Mouse (Mus musculus) erythroblast, embryonic 14.5 days (primary cell): ENCODE results near the gene Shisal1. TPM values are rescaled to one million over a fixed set of nuclear protein-coding genes. Genes with fewer than 3 reads are reported as not detected.

Experiments used
- H3K27me3 ChIP-seq: 2 replicates; pipeline ENCODE4 v1.6.1; 2012; ENCODE audit warnings: inconsistent platforms; ENCODE audit not compliant: control insufficient read depth
- H3K36me3 ChIP-seq: 2 replicates; pipeline ENCODE4 v1.6.1; 2012; ENCODE audit warnings: mild to moderate bottlenecking, inconsistent platforms; ENCODE audit not compliant: control insufficient read depth
- H3K4me1 ChIP-seq: 2 replicates; pipeline ENCODE4 v1.6.1; 2012; ENCODE audit warnings: inconsistent platforms; ENCODE audit not compliant: control insufficient read depth
- H3K4me3 ChIP-seq: replicated peaks from 2 replicates; pipeline ENCODE3; 2012; ENCODE audit warnings: moderate library complexity, mild to moderate bottlenecking, inconsistent platforms
- H3K9me3 ChIP-seq: 2 replicates; pipeline ENCODE4 v1.6.1; 2012; ENCODE audit warnings: low read length, inconsistent platforms, mixed read lengths; ENCODE audit not compliant: control insufficient read depth
- GATA1 ChIP-seq: IDR thresholded peaks from 2 replicates; pipeline ENCODE4 v1.6.1; 2012; ENCODE audit warnings: low read length, inconsistent platforms, mixed read lengths
- TAL1 ChIP-seq: IDR thresholded peaks from 3 replicates; pipeline ENCODE4 v1.6.1; 2012; ENCODE audit warnings: low read length, inconsistent platforms, mixed read lengths
- polyA plus RNA-seq: library from polyadenylated mRNA; stranded (reverse); fragments of >175 nt; gene quantifications from 2 replicates; pipeline ENCODE4 v1.2.3, GENCODE M21; 2012

The Shisal1 gene
- polyA plus RNA-seq = not detected in 2 replicates

DNA sequence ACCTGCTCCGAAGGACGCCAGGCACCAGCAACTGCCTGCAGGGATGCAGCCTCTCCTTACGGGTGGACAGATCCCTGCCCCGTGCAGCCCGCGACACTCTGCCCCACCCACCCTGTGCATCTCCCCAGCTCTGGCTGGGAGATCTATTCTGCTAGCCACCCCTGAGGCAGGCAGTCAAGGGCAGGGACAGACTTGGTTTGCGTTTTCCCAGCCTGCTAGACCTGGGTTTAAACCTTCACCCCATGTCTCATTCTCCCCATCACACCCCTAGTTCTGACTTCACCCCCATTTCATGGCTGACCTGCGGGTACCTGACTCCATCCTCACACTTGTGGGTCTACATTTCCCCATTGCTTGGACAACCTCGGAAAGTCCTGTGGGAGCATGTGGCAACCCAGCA lies at the start of gene Shisal1:
Gene Shisal1 (minus strand): TSS at position 101 of the 400 bp plus-strand sequence.
- Histone ChIP-seq H3K36me3 (no peaks in the 10 kb centered on the region), H3K4me3 (no peak within 1 kb of the TSS), H3K27me3 (peaks cover 67% of the 10 kb centered on the region), H3K9me3 (no peaks in the 10 kb centered on the region), H3K4me1 (no peaks in the 10 kb centered on the region)
- TF ChIP-seq TAL1 (no peak), GATA1 (no peak)

DNA sequence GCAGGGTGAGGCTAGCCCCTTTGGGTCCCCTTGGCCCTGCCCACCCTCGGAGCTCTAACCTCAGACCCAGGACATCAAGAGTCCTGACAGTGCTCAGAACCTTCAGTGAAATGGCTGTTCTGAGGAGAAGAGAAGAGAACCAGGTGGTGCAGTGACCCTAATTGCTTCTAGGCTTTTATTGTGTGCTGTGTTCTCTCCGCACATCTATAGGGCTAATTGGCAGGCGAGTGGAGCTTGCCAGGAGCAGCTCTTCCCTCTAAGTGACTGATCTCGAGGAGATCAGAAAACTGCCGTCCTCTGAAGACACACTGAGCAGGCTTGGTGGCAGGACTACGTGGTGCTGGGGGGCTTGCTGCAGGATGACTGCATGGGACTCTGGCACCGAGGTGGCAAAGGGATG lies 43.6 kb upstream of the Shisal1 start:
- Histone ChIP-seq H3K27me3 (no peaks in the 10 kb centered on the region), H3K4me1 (no peaks in the 10 kb centered on the region), H3K9me3 (peaks cover 6% of the 10 kb centered on the region; the same call in 1 of the 2 replicates), H3K4me3 (no peak overlapping the region), H3K36me3 (no peaks in the 10 kb centered on the region)
- TF ChIP-seq TAL1 = no peak
- no peak for TF ChIP-seq GATA1

DNA sequence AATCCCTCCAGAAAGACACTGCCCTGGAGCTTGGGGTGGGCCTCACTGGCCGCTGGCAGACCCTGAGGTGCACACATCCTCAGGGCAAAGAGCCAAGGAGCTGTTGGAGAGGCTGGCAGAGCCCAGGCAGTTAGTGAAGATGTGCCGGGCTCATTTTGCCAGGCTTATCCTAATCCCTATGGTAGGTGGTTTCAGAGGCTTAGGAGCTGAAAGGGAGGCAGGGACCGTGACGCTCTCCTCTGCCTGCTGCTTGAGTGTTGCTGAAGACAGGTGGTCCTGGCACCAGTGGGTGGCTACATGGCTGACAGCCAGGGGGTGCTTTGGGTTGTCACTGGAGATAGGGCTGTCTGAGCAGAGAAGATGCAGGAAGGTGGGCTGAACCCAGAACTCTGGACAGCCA lies 37.4 kb upstream of the Shisal1 start:
- Histone ChIP-seq H3K9me3 (peaks cover 6% of the 10 kb centered on the region; the same call in 1 of the 2 replicates), H3K27me3 (no peaks in the 10 kb centered on the region), H3K36me3 (no peaks in the 10 kb centered on the region)

DNA sequence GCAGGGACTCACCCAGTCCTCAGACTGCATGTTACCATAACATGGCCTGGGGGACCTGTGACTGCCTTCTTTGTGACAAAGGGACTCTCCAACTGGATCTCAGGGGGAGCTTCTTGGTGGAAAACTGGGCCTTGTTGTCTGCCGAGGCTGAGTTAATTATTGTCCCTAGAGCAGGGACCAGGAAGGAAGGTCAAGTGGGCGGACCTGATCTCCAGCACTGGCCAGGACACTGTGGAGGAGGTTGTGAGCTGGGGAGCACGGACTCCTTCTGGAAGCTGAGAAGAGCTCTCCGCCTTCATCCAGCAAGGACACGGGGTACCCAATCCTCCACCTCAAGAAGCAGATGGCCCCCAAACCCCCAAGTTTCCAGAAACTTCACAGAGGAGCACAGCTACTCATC lies 36.7 kb upstream of the Shisal1 start:
- Histone ChIP-seq H3K36me3 (no peaks in the 10 kb centered on the region), H3K4me1 (no peaks in the 10 kb centered on the region), H3K27me3 (no peaks in the 10 kb centered on the region), H3K4me3 (no peak overlapping the region), H3K9me3 (peaks cover 1% of the 10 kb centered on the region; the same call in 1 of the 2 replicates)
- no peak for TF ChIP-seq GATA1
- no peak for TF ChIP-seq TAL1

More for the DNA sequence above, 37.4 kb upstream of the Shisal1 start:
- Histone ChIP-seq H3K4me1 (no peaks in the 10 kb centered on the region), H3K4me3 (no peak overlapping the region)
- TF ChIP-seq GATA1 (no peak), TAL1 (no peak)

DNA sequence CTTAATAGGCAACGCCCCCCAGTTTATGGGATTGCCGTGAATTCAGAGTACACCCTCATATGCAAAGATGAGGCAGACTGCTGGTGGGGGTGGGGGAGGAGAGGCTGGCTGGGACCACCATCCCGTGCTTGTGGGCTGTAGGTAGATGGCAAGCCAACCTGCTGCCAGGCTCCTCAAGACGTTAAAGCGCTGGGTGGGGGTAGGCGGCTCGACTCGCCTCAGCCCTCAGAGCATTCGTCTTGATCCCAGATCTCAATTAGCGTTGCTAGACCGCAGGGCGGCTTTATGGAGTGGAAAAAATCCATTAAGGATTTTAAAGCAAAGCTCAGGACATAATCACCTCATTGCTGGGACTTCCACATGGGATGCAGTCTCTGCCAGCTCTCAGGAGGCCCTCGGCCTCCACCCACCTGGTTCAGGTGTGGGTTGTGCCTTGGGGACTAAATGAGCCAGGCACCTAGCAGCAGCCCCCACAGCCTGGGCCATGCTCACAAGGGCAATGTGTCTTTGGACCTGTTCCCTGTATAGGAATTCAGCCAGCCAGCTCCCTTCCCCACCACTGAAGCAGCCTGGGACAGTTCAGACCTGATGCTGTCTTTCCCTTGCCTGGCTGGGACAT lies 34.5 kb upstream of the Shisal1 start:
- no peaks in the 10 kb centered on the region for H3K27me3 ChIP-seq
- no peak for TF ChIP-seq TAL1
- no peak for TF ChIP-seq GATA1
- no peak overlapping the region for H3K4me3 ChIP-seq
- H3K36me3 ChIP-seq = no peaks in the 10 kb centered on the region
- H3K4me1 ChIP-seq = no peaks in the 10 kb centered on the region
- peaks cover 12% of the 10 kb centered on the region for H3K9me3 ChIP-seq

DNA sequence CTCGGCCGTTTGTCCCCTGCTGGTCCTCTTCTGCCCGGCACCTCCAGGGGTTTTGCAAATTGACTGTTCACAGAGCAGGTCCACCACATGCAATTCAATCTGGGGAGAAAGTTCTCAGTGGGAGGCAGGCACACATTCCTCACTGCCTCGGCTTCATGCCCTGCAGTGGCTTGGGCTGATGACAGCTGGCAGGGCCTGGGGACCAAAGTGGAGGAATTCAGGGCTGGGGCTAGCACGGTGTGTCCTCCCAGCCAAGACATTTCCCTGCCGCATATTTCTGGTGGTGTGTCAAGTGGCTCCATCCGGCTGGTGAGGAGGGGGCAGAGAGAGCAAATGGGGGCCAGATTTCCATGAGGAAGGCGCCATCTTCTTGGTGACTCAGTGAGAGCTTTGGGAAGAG lies 22.5 kb upstream of the Shisal1 start:
- Histone ChIP-seq H3K36me3 (no peaks in the 10 kb centered on the region), H3K4me1 (no peaks in the 10 kb centered on the region), H3K27me3 (no peaks in the 10 kb centered on the region), H3K9me3 (no peaks in the 10 kb centered on the region), H3K4me3 (no peak overlapping the region)
- no peak for TF ChIP-seq GATA1
- TF ChIP-seq TAL1 = no peak

DNA sequence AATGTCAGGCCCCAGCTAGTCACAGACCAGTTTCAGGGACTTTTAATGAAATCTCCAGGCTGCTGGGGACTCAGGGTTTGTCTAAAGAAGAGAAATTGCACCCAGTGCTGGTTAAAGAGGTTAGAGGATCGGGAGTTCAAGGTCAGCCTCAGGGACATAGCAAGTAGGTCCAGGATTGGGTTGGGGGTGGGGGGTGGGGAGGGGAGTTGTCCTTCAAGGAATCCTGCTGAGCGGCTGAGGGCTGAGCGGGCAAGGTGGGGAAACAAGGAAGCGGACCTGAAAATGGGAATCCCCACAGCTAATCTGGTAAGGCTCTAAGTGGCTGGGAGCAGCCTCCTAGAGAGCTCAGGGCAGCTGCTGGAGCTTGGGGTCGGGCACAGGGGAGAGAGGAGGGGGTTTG lies 20.9 kb upstream of the Shisal1 start:
- Histone ChIP-seq H3K36me3 (no peaks in the 10 kb centered on the region), H3K4me1 (no peaks in the 10 kb centered on the region)

DNA sequence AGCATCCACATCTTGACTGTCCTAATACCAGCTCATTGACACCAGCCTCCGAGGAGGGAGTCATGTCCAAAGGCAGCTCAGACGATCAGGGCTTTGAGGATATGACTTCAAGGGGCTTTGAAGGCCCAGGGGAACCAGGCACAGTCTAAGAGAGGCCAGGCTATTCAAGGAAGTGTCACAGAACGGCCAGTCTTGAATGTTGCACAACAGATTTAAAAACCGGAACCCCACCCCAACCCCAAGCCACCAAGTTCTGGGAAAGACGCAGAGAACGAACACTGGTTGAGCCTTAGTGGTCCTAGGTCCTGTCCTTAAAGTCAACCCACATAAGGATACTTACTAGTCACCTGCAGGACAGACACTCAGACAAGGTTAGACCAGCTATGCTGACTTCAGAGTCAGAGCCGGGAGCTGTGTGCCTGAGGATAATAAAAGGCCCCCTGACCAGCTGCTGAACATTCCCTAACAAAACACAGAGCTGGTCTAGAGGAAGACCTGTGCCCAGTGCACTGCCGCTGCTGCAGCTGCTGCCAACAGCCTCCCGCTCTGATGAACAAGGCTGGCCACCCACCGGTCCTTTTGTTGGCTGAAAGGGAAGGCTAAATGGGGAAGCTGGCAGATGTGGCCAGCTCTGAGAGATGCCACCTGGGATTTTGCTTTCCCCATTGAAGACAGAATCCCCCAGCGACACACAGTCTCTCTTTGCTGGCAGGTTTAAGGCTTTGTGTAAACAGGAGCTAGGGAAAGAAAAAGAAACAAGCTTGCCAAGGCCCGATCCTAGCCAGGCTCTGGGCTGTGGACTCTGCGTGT lies 19.8 kb upstream of the Shisal1 start:
- Histone ChIP-seq H3K9me3 (no peaks in the 10 kb centered on the region), H3K27me3 (no peaks in the 10 kb centered on the region), H3K36me3 (no peaks in the 10 kb centered on the region), H3K4me1 (no peaks in the 10 kb centered on the region), H3K4me3 (no peak overlapping the region)
- TF ChIP-seq TAL1 = no peak
- no peak for TF ChIP-seq GATA1

More for the DNA sequence above, 20.9 kb upstream of the Shisal1 start:
- no peaks in the 10 kb centered on the region for H3K9me3 ChIP-seq
- H3K27me3 ChIP-seq = no peaks in the 10 kb centered on the region
- no peak overlapping the region for H3K4me3 ChIP-seq
- no peak for TF ChIP-seq GATA1
- TF ChIP-seq TAL1 = no peak

DNA sequence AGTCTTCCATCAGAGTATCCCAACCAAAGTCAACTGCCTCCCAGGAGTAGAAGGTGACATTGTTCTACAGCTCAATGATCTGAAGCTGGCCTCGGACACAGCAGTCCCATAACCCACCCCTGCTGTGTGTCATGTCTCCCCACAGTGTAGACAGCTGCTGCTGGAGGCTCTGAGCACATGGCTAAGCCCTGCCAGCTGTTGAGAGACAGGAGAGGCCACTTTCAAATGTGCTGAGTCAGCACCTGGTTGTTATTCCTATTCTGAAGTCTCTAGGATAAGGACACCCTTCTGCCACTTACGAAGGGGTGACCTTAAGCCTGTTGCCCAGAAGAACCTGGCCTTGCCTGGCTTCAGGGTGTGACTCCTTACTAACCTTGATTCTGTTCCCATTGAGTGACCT lies 14.5 kb upstream of the Shisal1 start:
- no peaks in the 10 kb centered on the region for H3K36me3 ChIP-seq
- no peaks in the 10 kb centered on the region for H3K9me3 ChIP-seq
- H3K4me1 ChIP-seq = no peaks in the 10 kb centered on the region
- H3K27me3 ChIP-seq = no peaks in the 10 kb centered on the region
- no peak for TF ChIP-seq TAL1
- TF ChIP-seq GATA1 = no peak
- H3K4me3 ChIP-seq = no peak overlapping the region
